Mouse (Mus musculus): ENCODE measurements around the gene Hrh3. TPM values are rescaled to one million over a fixed set of nuclear protein-coding genes. Genes with fewer than 3 reads are reported as not detected.

The Hrh3 gene
- polyA plus RNA-seq, 1 experiment from 2014 or later: 0.20 TPM

- no peaks in the 10 kb centered on the region for H3K9me3 ChIP-seq
- H3K4me2 ChIP-seq (replicated peaks): peak overlapping the region; percentile 99
- 10% methylated on average over 24 of the region's 24 CpGs for WGBS
- peaks cover 21% of the 10 kb centered on the region for H3K4me1 ChIP-seq
- H3K36me3 ChIP-seq: no peaks in the 10 kb centered on the region
- H3K27ac ChIP-seq: no peak overlapping the region
- H3K27me3 ChIP-seq: peaks cover 66% of the 10 kb centered on the region
- no peak overlapping the region for H3K9ac ChIP-seq
- H3K4me3 ChIP-seq: peak overlapping the region; percentile 50
- ATAC-seq (ENCODE audit: insufficient number of reproducible peaks, insufficient read depth, low FRiP score, low TSS enrichment): peak; percentile 19; the same call in 1 of the 2 replicates
Observed at GRCm38 (mm10) chr2:180104659-180105377, 530 bp upstream of the Hrh3 start.

- WGBS: under 1% methylated on average over 57 of the region's 57 CpGs
- Histone ChIP-seq H3K9me3 (no peaks in the 10 kb centered on the region), H3K4me3 (peak overlapping the region; percentile 50), H3K4me2 (replicated peaks) (peak overlapping the region; percentile 99), H3K4me1 (peaks cover 26% of the 10 kb centered on the region), H3K27me3 (peaks cover 79% of the 10 kb centered on the region), H3K27ac (no peak overlapping the region), H3K36me3 (no peaks in the 10 kb centered on the region), H3K9ac (0 out of 2 replicates have a peak overlapping the region, but pooled peaks have one; percentile 25)
- ATAC-seq (ENCODE audit: insufficient number of reproducible peaks, insufficient read depth, low FRiP score, low TSS enrichment): no peak
Observed at GRCm38 (mm10) chr2:180103151-180103977, 924 bp downstream of the Hrh3 start.

GRCm38 (mm10) chr2:180099529-180099928 lies 4.8 kb downstream of the Hrh3 start:
- H3K27ac ChIP-seq: no peak overlapping the region
- no peaks in the 10 kb centered on the region for H3K9me3 ChIP-seq
- H3K4me2 ChIP-seq (replicated peaks): peak overlapping the region; percentile 17; the same call in 1 of the 2 replicates
- peaks cover 23% of the 10 kb centered on the region for H3K4me1 ChIP-seq
- no peak for ATAC-seq (ENCODE audit: insufficient number of reproducible peaks, insufficient read depth, low FRiP score, low TSS enrichment)
- no peak overlapping the region for H3K9ac ChIP-seq
- no peaks in the 10 kb centered on the region for H3K36me3 ChIP-seq
- 8% methylated on average over 15 of the region's 15 CpGs for WGBS
- no peak overlapping the region for H3K4me3 ChIP-seq
- peaks cover 81% of the 10 kb centered on the region for H3K27me3 ChIP-seq

DNA sequence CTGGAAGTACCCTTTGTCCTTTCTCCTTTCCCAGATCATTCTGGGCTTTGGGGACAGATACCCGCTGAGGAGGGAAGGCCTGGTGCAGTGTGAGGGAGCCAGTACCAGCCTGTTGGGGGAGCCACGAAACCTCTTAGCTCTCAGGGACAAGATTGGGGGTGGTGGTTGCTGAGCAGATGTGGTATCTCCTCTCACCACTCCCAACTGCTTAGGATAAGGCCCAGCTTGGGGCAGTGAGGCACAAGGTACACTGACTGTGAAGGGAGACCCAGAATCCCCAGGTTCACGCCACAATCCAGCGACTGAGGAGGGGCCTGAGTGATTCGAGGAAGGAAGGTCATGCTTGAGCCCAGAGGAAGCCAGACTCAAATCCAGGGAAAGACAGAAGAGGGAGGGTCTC lies 6.1 kb downstream of the Hrh3 start:
- WGBS: 41% methylated on average over 5 of the region's 5 CpGs
- H3K9me3 ChIP-seq: no peaks in the 10 kb centered on the region
- peaks cover 68% of the 10 kb centered on the region for H3K27me3 ChIP-seq
- H3K27ac ChIP-seq: no peak overlapping the region
- H3K9ac ChIP-seq: no peak overlapping the region
- ATAC-seq (ENCODE audit: insufficient number of reproducible peaks, insufficient read depth, low FRiP score, low TSS enrichment): no peak
- H3K4me2 ChIP-seq (replicated peaks): no peak overlapping the region
- no peaks in the 10 kb centered on the region for H3K36me3 ChIP-seq
- no peak overlapping the region for H3K4me3 ChIP-seq
- peaks cover 12% of the 10 kb centered on the region; the same call in 1 of the 2 replicates for H3K4me1 ChIP-seq

- no peak overlapping the region for H3K4me3 ChIP-seq
- H3K27ac ChIP-seq: no peak overlapping the region
- peaks cover 62% of the 10 kb centered on the region for H3K27me3 ChIP-seq
- 54% methylated on average over 3 of the region's 3 CpGs for WGBS
- H3K36me3 ChIP-seq: no peaks in the 10 kb centered on the region
- H3K9ac ChIP-seq: no peak overlapping the region
- no peak for ATAC-seq (ENCODE audit: insufficient number of reproducible peaks, insufficient read depth, low FRiP score, low TSS enrichment)
- no peaks in the 10 kb centered on the region for H3K9me3 ChIP-seq
- peaks cover 6% of the 10 kb centered on the region; the same call in 1 of the 2 replicates for H3K4me1 ChIP-seq
- H3K4me2 ChIP-seq (replicated peaks): no peak overlapping the region
Observed at GRCm38 (mm10) chr2:180097585-180097984, 6.7 kb downstream of the Hrh3 start.

- Histone ChIP-seq H3K27ac (no peak overlapping the region), H3K9me3 (no peaks in the 10 kb centered on the region), H3K4me2 (replicated peaks) (no peak overlapping the region), H3K4me1 (0 out of 2 replicates have a peak, but pooled peaks cover 5% of the 10 kb centered on the region), H3K9ac (no peak overlapping the region), H3K4me3 (no peak overlapping the region), H3K27me3 (peaks cover 43% of the 10 kb centered on the region), H3K36me3 (no peaks in the 10 kb centered on the region)
- 27% methylated on average over 5 of the region's 5 CpGs for WGBS
- ATAC-seq (ENCODE audit: insufficient number of reproducible peaks, insufficient read depth, low FRiP score, low TSS enrichment): no peak
Observed at GRCm38 (mm10) chr2:180095711-180096110, 8.6 kb downstream of the Hrh3 start.

- Histone ChIP-seq H3K36me3 (peaks cover 4% of the 10 kb centered on the region; the same call in 1 of the 2 replicates), H3K27ac (no peak overlapping the region), H3K4me2 (replicated peaks) (no peak overlapping the region), H3K9ac (no peak overlapping the region), H3K27me3 (no peaks in the 10 kb centered on the region), H3K4me1 (no peaks in the 10 kb centered on the region; the same call in 1 of the 2 replicates), H3K9me3 (no peaks in the 10 kb centered on the region), H3K4me3 (no peak overlapping the region)
- ATAC-seq (ENCODE audit: insufficient number of reproducible peaks, insufficient read depth, low FRiP score, low TSS enrichment): no peak
- WGBS: 54% methylated on average over 11 of the region's 11 CpGs
Observed at GRCm38 (mm10) chr2:180090285-180090684, 14.0 kb downstream of the Hrh3 start.

GRCm38 (mm10) chr2:180087472-180087871 lies 16.8 kb downstream of the Hrh3 start:
- Histone ChIP-seq H3K4me1 (peaks cover 12% of the 10 kb centered on the region; the same call in 1 of the 2 replicates), H3K27ac (no peak overlapping the region), H3K4me3 (no peak overlapping the region), H3K9ac (no peak overlapping the region), H3K27me3 (no peaks in the 10 kb centered on the region), H3K36me3 (peaks cover 8% of the 10 kb centered on the region; the same call in 1 of the 2 replicates), H3K9me3 (no peaks in the 10 kb centered on the region), H3K4me2 (replicated peaks) (no peak overlapping the region)
- no peak for ATAC-seq (ENCODE audit: insufficient number of reproducible peaks, insufficient read depth, low FRiP score, low TSS enrichment)
- WGBS: 91% methylated on average over 4 of the region's 4 CpGs

- ATAC-seq (ENCODE audit: insufficient number of reproducible peaks, insufficient read depth, low FRiP score, low TSS enrichment): no peak
- no peaks in the 10 kb centered on the region for H3K27me3 ChIP-seq
- no peak overlapping the region for H3K9ac ChIP-seq
- H3K27ac ChIP-seq: no peak overlapping the region
- no peaks in the 10 kb centered on the region for H3K9me3 ChIP-seq
- 86% methylated on average over 5 of the region's 5 CpGs for WGBS
- peaks cover 14% of the 10 kb centered on the region for H3K36me3 ChIP-seq
- no peak overlapping the region for H3K4me3 ChIP-seq
- no peak overlapping the region for H3K4me2 ChIP-seq (replicated peaks)
- H3K4me1 ChIP-seq: peaks cover 12% of the 10 kb centered on the region; the same call in 1 of the 2 replicates
Observed at GRCm38 (mm10) chr2:180086637-180087027, 17.7 kb downstream of the Hrh3 start.

- H3K36me3 ChIP-seq: peaks cover 14% of the 10 kb centered on the region
- H3K9ac ChIP-seq: no peak overlapping the region
- H3K4me3 ChIP-seq: no peak overlapping the region
- H3K9me3 ChIP-seq: no peaks in the 10 kb centered on the region
- ATAC-seq (ENCODE audit: insufficient number of reproducible peaks, insufficient read depth, low FRiP score, low TSS enrichment): no peak
- H3K27ac ChIP-seq: no peak overlapping the region
- H3K27me3 ChIP-seq: no peaks in the 10 kb centered on the region
- peaks cover 12% of the 10 kb centered on the region; the same call in 1 of the 2 replicates for H3K4me1 ChIP-seq
- no peak overlapping the region for H3K4me2 ChIP-seq (replicated peaks)
- 81% methylated on average over 16 of the region's 16 CpGs for WGBS
Observed at GRCm38 (mm10) chr2:180085926-180086636, 18.2 kb downstream of the Hrh3 start.

DNA sequence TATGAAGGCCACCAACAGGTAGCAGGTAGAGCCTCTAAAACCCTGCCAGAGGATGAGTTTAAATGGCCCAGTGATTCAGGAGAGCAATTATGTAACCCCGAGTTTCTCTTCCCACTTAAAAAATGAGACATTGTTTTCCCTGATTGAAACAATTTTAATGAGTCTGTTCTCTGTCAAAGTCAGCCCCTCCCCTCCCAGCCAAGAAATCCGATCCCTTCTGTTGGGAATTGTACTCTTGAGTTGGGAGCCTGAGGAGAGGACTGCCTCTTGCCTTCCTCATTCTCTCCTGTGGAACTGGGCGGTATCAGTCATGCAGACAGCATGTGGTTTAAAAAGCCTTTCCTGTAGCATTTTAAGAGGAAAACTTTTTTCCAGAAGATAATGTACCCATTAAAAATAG lies 19.7 kb downstream of the Hrh3 start:
- H3K4me1 ChIP-seq: peaks cover 12% of the 10 kb centered on the region; the same call in 1 of the 2 replicates
- no peaks in the 10 kb centered on the region for H3K27me3 ChIP-seq
- H3K4me2 ChIP-seq (replicated peaks): no peak overlapping the region
- H3K27ac ChIP-seq: no peak overlapping the region
- H3K36me3 ChIP-seq: peaks cover 18% of the 10 kb centered on the region
- ATAC-seq (ENCODE audit: insufficient number of reproducible peaks, insufficient read depth, low FRiP score, low TSS enrichment): no peak
- no peaks in the 10 kb centered on the region for H3K9me3 ChIP-seq
- WGBS: 17% methylated on average over 3 of the region's 3 CpGs
- no peak overlapping the region for H3K9ac ChIP-seq
- H3K4me3 ChIP-seq: no peak overlapping the region

Measured in embryonic facial prominence, embryonic 12.5 days (tissue).